Mouse (Mus musculus) T-helper 1 cell (primary cell): Measurements from ENCODE around the gene Bace1.

Experiments
- in situ Hi-C: fragments of 300-600 bp; cut with MboI, MseI; formaldehyde crosslinking; loops from one replicate; pipeline ENCODE4 v1.15.1; 2025; ENCODE audit warnings: high pct_unique_total_duplicates

The Bace1 gene

GRCm38 (mm10) chr9:45905196-45905595 is 66.8 kb downstream of the Bace1 start:
- in situ Hi-C loops = no loop called here

- in situ Hi-C loops = no loop called here
Measured at GRCm38 (mm10) chr9:45905811-45906237, 67.4 kb downstream of the Bace1 start.

GRCm38 (mm10) chr9:45906355-45907077 is 68.1 kb downstream of the Bace1 start, which contains the start of the genes Pcsk7 and Rnf214:
Gene Pcsk7 (plus strand): TSS chr9:45906497.
Gene Rnf214 (minus strand): TSS chr9:45906911.
- in situ Hi-C loops = no loop called here

GRCm38 (mm10) chr9:45907078-45907428 is 68.7 kb downstream of the Bace1 start:
- in situ Hi-C loops = no loop called here

GRCm38 (mm10) chr9:45910995-45911394 is 72.6 kb downstream of the Bace1 start:
- in situ Hi-C loops = loop anchor here (5.0 kb wide), 1 partner anchor 36 kb away; no protein-coding TSS in a partner anchor

GRCm38 (mm10) chr9:45911673-45912072 is 73.3 kb downstream of the Bace1 start:
- in situ Hi-C loops = loop anchor here (5.0 kb wide), 1 partner anchor 36 kb away; no protein-coding TSS in a partner anchor
